Mouse (Mus musculus) lung, embryonic 15.5 days (tissue): ENCODE data around the gene Fam120a. TPM values are rescaled to one million over a fixed set of nuclear protein-coding genes. Genes with fewer than 3 reads are reported as not detected.

ENCODE experiments used
- ATAC-seq: fragments of 200-750 bp; cut with Nextera tagmentation; 2 replicates; pipeline ENCODE4 v1.8.0; 2017; ENCODE audit warnings: moderate number of reproducible peaks, borderline replicate concordance; ENCODE audit not compliant: low FRiP score, low TSS enrichment; ENCODE audit errors: extremely low read depth
- H3K27ac ChIP-seq: fragments of 300-500 bp; sonication (generic); 2 replicates; pipeline ENCODE4 v1.5.1; 2015; ENCODE audit warnings: moderate library complexity, mild to moderate bottlenecking, inconsistent platforms
- H3K27me3 ChIP-seq: fragments of 300-500 bp; sonication (generic); 2 replicates; pipeline ENCODE4 v1.6.1; 2015; ENCODE audit warnings: inconsistent platforms
- H3K36me3 ChIP-seq: fragments of 300-500 bp; sonication (generic); 2 replicates; pipeline ENCODE4 v1.6.1; 2015; ENCODE audit warnings: inconsistent platforms
- H3K4me1 ChIP-seq: fragments of 300-500 bp; sonication (generic); 2 replicates; pipeline ENCODE4 v1.6.1; 2015; ENCODE audit warnings: inconsistent platforms
- H3K4me2 ChIP-seq: fragments of 300-500 bp; sonication (generic); 2 replicates; pipeline ENCODE4 v1.6.1; 2015; ENCODE audit warnings: inconsistent platforms, mild to moderate bottlenecking, moderate library complexity
- H3K4me3 ChIP-seq: fragments of 300-500 bp; sonication (generic); 2 replicates; pipeline ENCODE4 v1.5.1; 2015; ENCODE audit warnings: mild to moderate bottlenecking, inconsistent platforms
- H3K9ac ChIP-seq: fragments of 300-500 bp; sonication (generic); 2 replicates; pipeline ENCODE4 v1.6.1; 2015; ENCODE audit warnings: inconsistent platforms
- H3K9me3 ChIP-seq: fragments of 300-500 bp; sonication (generic); 2 replicates; pipeline ENCODE4 v1.6.1; 2016; ENCODE audit warnings: inconsistent platforms
- WGBS: fragments of 180-500 bp; shearing (Covaris S2); methylation state at CpG from one replicate; pipeline ENCODE4 v1.1.7; 2015; 5-methylcytosine and 5-hydroxymethylcytosine counted together
- polyA plus RNA-seq: library from polyadenylated mRNA; unstranded; fragments of >200 nt; fragmentation: Nextera tagmentation; extraction: Ambion mirVana; gene quantifications from 2 replicates; pipeline ENCODE4 v1.2.1, GENCODE M21; 2015

Fam120a gene
- polyA plus RNA-seq, 1 experiment from 2014 or later, result 26.1 TPM

DNA sequence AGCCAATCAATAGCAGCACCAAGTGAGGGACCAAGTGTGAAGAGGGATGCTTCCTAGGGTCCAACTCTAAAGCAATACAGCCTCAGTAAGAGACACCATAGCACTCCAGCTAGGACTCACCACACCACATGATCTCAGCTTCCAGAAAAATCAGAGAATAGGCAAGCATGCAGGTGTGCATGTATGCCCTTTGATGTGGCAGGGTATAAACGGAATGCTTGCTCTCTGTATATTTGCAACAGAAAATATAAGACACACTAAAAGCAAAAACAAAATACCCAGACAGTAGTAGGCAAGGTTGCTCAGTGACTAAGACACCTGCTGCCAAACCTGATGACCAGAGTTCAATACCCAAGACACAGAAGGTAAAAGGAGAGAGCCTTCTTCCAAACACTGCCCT lies 124.3 kb downstream of the Fam120a start:
- no peak overlapping the region for H3K9ac ChIP-seq
- H3K27me3 ChIP-seq, result no peaks in the 10 kb centered on the region
- no peak overlapping the region for H3K4me2 ChIP-seq
- H3K27ac ChIP-seq, result no peak overlapping the region
- H3K9me3 ChIP-seq, result no peaks in the 10 kb centered on the region
- no peak for ATAC-seq
- WGBS, result 65% methylated on average over 1 of the region's 1 CpGs
- peaks cover 8% of the 10 kb centered on the region; the same call in 1 of the 2 replicates for H3K4me1 ChIP-seq
- H3K36me3 ChIP-seq, result no peaks in the 10 kb centered on the region
- no peak overlapping the region for H3K4me3 ChIP-seq

GRCm38 (mm10) chr13:48841905-48842592 lies 125.8 kb downstream of the Fam120a start:
- no peak overlapping the region for H3K9ac ChIP-seq
- no peaks in the 10 kb centered on the region for H3K9me3 ChIP-seq
- no peak overlapping the region for H3K27ac ChIP-seq
- H3K27me3 ChIP-seq, result no peaks in the 10 kb centered on the region
- no peak overlapping the region for H3K4me2 ChIP-seq
- no peak overlapping the region for H3K4me3 ChIP-seq
- H3K36me3 ChIP-seq, result no peaks in the 10 kb centered on the region
- no peak for ATAC-seq
- peaks cover 5% of the 10 kb centered on the region; the same call in 1 of the 2 replicates for H3K4me1 ChIP-seq
- WGBS, result 64% methylated on average over 5 of the region's 5 CpGs

- H3K36me3 ChIP-seq, result no peaks in the 10 kb centered on the region
- no peaks in the 10 kb centered on the region for H3K9me3 ChIP-seq
- H3K4me3 ChIP-seq, result no peak overlapping the region
- WGBS, result 76% methylated on average over 2 of the region's 2 CpGs
- no peak for ATAC-seq
- H3K9ac ChIP-seq, result no peak overlapping the region
- H3K27me3 ChIP-seq, result no peaks in the 10 kb centered on the region
- no peak overlapping the region for H3K4me2 ChIP-seq
- no peak overlapping the region for H3K27ac ChIP-seq
- peaks cover 5% of the 10 kb centered on the region; the same call in 1 of the 2 replicates for H3K4me1 ChIP-seq
Observed at GRCm38 (mm10) chr13:48838284-48838683, 129.5 kb downstream of the Fam120a start.

GRCm38 (mm10) chr13:48837537-48837936 lies 130.3 kb downstream of the Fam120a start:
- H3K4me3 ChIP-seq, result no peak overlapping the region
- 42% methylated on average over 6 of the region's 6 CpGs for WGBS

DNA sequence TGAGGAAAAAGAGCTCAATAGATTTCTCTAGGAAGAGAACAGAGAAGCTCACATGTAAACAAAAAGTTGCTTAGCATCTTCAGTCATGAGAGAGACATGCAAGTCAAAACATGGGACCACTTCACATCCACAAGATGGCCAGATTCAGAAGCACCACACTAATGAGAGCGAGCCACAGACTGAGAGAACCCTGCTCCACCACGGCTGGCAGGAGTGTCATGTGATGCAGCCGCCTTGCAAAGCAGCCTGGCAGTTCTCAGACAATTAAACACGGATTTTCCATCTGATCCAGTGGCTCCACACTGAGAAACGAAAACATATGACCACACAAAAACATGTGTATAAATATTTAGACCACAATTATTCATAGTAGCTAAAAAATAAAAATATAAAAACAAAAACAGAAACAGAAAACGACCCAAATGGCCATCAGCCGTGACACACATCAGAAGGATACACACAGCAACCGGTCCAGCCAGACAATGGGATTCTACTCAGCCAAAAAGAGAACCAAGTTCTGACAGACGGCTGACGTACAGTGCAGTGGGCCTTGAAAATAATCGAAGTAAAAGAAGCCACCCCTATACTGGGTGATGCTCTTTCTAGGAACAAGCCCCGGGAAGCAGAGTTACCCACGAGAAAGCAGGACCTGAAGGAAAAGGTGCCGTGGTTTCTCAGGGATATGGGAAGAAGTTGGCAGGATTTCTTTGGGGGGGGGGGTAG lies 137.1 kb downstream of the Fam120a start:
- no peak overlapping the region for H3K4me2 ChIP-seq
- H3K27ac ChIP-seq, result no peak overlapping the region
- no peaks in the 10 kb centered on the region for H3K4me1 ChIP-seq
- ATAC-seq, result no peak
- peaks cover 40% of the 10 kb centered on the region for H3K36me3 ChIP-seq
- no peaks in the 10 kb centered on the region for H3K27me3 ChIP-seq
- H3K4me3 ChIP-seq, result no peak overlapping the region
- H3K9me3 ChIP-seq, result no peaks in the 10 kb centered on the region
- WGBS, result 77% methylated on average over 14 of the region's 14 CpGs
- no peak overlapping the region for H3K9ac ChIP-seq

More at GRCm38 (mm10) chr13:48837537-48837936, 130.3 kb downstream of the Fam120a start:
- H3K27ac ChIP-seq, result no peak overlapping the region
- H3K9me3 ChIP-seq, result no peaks in the 10 kb centered on the region
- H3K27me3 ChIP-seq, result no peaks in the 10 kb centered on the region
- no peak overlapping the region for H3K9ac ChIP-seq
- ATAC-seq, result no peak
- H3K36me3 ChIP-seq, result no peaks in the 10 kb centered on the region
- no peak overlapping the region for H3K4me2 ChIP-seq
- peaks cover 5% of the 10 kb centered on the region; the same call in 1 of the 2 replicates for H3K4me1 ChIP-seq

GRCm38 (mm10) chr13:48829780-48830179 lies 138.0 kb downstream of the Fam120a start:
- 79% methylated on average over 4 of the region's 4 CpGs for WGBS
- ATAC-seq, result no peak
- Histone ChIP-seq H3K9me3 (no peaks in the 10 kb centered on the region), H3K36me3 (peaks cover 49% of the 10 kb centered on the region), H3K4me3 (no peak overlapping the region), H3K27me3 (no peaks in the 10 kb centered on the region), H3K4me1 (no peaks in the 10 kb centered on the region), H3K27ac (no peak overlapping the region), H3K9ac (no peak overlapping the region), H3K4me2 (no peak overlapping the region)

Other genes starting within 250 kb of the Fam120a start
- gene Phf2, start 96.9 kb downstream of the Fam120a start, polyA plus RNA-seq, result 8.0 and 8.3 TPM in 2 replicates
- gene Wnk2, start 180.0 kb upstream of the Fam120a start, polyA plus RNA-seq, result 0.81 and 1.3 TPM in 2 replicates
- 44.5 and 45.1 TPM in 2 replicates for gene Ninj1, start 219.5 kb upstream of the Fam120a start, polyA plus RNA-seq
- gene Card19, start 248.0 kb upstream of the Fam120a start, polyA plus RNA-seq, result 47.4 and 52.6 TPM in 2 replicates